Mouse (Mus musculus) adrenal gland, adult (tissue): ENCODE data around the gene Lrp4.

Source experiments
- DNase-seq, 2 experiments: peaks; one replicate each; pipeline ENCODE4 v3.0.0; 2022 to 2023; ENCODE audit warnings: low spot score in 1 of 2; ENCODE audit not compliant: inconsistent age in 2 of 2

The Lrp4 gene

GRCm38 (mm10) chr2:91457259-91457655 lies at the start of gene Lrp4:
Gene Lrp4 (plus strand): TSS chr2:91457511.
- peak; percentile 60 to 84 for DNase-seq

- DNase-seq: no peak
Observed at GRCm38 (mm10) chr2:91408031-91408430, 49.3 kb upstream of the Lrp4 start.

DNA sequence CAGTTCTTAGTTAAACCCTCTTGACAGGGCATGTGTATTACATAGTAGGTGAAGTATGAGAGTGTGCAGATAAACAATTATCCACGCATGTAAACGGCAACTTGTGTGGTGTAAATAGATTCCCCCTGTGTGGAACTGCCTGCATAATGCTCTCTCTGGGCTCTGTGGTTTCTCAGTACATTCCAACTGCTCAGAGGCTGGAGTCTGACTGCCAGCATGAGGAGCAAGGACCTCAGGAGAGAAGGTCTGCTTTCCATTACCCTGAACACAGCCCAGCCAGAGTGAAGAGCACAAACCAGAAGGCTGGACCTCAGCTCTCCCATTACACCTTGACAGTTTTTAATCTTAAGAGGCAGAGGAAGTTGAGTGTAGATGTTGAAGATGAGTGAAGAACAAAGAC lies 45.8 kb upstream of the Lrp4 start:
- DNase-seq: no peak

- peak; percentile 15 to 43 for DNase-seq
Observed at GRCm38 (mm10) chr2:91412361-91412760, 45.0 kb upstream of the Lrp4 start.

DNA sequence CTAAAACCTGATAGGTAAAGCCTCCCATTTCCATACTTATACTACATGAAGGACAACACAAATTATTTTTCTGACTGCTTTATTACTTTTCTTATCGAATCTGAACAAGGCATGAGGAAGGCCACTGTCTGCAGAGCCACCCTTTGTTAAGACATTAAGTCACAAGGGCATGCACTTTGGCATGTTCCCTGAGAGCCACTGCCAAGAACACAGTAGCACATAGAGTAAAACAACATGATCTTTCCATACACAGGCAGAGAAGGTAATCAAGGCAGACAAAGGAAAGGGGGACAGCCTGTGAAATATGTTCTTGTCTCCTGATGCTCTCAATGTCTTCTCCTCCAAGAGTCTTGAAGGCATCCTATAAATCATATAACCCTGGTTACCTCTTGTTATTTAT lies 43.5 kb upstream of the Lrp4 start:
- DNase-seq: peak; percentile 14 to 65

DNA sequence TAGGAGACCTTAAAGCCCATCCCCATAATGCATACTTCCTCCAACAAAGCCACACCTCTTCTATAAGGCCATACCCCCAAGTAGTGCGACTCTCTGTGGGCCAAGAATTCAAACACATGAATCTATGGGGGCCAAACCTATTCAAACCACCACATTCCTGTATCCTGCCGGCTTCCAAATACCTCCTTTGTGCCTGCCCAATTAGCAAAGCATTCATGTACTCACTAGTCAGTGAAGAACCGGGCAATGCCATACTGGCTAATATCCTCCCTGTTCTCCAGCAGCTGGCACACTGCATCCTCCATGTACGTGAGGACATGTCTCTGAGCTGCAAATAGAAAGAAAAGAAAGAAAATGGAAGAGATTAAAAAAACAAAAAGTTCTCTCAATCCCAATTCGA lies 35.7 kb upstream of the Lrp4 start:
- DNase-seq: no peak

DNA sequence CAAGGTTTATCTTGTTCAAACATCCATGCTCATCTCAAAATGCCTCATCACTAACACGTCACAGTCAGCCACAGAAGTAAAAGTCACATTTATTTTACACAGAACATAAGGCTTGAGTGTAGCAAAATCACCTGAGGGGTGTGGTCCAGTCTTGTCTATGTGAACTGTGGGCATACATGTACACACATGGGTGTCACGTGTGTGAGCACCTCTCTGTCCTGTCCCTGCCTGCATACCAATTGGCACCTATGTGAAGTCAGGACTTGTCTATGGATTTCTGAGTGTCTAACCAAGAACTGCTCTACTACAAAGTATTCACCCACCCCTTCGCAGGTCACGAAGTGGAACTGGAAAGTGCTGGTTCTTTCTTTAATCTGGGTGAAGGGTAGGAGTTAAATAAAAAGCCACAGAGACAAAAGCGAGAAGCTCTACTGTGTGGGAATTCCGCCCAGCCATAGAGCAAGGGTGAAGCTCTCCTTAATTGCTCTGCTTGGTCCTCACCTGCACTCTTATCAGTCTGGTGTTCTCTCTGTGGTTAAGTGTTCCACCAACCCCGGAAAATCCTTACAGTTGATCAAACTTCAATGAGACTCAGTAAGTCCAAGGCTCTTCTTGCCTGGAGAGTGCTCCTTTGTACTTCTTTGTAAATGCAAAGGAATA lies 33.1 kb upstream of the Lrp4 start:
- no peak for DNase-seq

- peak in 1 of 2 experiments; percentile 14 for DNase-seq
Observed at GRCm38 (mm10) chr2:91426321-91426720, 31.0 kb upstream of the Lrp4 start.

- no peak for DNase-seq
Observed at GRCm38 (mm10) chr2:91429146-91429545, 28.2 kb upstream of the Lrp4 start.

DNA sequence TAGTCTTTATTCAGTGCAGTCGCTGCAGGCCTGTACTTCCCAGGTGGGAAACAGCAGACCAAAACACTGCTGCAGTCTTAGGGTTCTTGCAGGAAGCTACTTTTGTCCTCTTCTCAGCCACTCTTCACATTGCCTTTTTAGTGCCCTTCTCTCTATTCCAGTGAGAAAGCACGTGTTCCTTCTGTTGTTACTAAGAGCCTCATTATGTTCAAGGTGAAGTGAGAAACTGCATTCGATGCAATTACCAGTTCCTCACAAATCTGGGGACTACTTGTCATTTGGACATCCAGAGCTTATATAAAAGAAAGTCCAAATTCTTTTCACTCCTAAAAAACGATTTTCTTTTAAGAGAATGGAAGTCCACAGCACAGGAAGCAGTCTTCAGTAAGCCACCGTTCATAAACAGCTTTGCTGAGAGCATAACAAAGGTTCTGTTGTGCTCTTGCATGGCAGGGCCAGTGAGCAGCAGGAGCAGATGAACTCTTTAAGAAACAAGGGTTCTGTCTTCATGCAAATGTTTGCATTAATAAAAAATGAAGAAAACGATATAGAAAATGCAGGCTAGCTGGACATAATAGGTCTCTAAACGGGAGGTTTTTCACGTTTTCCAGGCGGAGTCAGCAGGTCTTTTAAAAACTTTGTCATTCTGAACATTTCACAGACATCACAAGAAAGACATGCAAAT lies 27.3 kb upstream of the Lrp4 start:
- DNase-seq: no peak

- DNase-seq: no peak
Observed at GRCm38 (mm10) chr2:91430600-91430919, 26.8 kb upstream of the Lrp4 start.

DNA sequence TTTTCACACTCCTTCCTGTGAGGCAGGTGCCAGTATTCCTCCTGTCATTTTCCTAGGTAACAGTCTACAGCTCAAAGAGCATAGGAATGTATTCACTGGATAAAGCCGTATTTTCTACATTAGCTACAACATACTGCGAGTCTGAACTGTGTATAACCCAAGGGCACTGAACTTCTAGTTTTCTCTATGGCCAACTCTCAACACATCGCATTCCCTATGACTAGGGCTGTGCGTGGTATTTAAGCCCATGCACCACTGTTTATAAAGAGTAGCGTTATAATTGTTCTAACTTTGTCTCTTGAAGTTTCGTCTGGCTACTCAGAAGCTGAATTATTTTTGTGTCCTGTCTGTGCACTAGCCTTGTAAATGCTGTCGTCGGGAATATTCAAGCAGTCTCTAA lies 20.6 kb upstream of the Lrp4 start:
- DNase-seq: no peak

DNA sequence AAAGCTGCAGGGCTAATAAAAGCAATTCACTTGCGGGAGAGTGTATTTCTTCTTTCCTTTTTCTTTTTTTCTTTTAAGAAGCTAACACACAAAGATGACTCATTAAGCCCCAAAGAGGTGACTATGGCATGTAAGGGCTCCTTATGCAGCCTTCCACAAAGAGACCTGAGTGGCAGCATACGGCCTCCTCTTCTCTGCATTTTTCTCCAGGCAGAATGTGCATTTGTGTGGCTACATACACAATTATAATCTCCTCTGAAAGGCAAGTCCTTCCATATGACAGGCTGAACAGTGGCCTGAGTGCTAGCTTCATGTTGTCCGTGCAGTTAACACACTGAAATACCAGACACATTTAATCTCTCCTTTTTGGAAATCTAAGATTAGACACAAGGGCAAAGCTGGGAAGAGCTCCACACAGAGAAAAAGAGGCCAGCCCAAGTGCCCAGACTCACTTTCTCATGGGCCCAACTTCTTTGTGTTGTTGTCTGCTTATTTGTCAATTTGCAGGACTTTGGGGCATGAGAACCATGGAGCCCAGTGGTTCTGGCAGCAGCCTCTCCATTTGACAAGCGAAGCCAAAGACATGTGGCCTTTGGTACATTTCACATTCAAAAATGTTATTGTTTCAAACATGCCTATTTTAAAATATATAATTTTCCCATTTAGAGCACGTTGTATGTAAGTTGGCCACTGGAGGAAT lies 20.0 kb upstream of the Lrp4 start:
- no peak for DNase-seq

- DNase-seq: no peak
Observed at GRCm38 (mm10) chr2:91439271-91439670, 18.0 kb upstream of the Lrp4 start.

DNA sequence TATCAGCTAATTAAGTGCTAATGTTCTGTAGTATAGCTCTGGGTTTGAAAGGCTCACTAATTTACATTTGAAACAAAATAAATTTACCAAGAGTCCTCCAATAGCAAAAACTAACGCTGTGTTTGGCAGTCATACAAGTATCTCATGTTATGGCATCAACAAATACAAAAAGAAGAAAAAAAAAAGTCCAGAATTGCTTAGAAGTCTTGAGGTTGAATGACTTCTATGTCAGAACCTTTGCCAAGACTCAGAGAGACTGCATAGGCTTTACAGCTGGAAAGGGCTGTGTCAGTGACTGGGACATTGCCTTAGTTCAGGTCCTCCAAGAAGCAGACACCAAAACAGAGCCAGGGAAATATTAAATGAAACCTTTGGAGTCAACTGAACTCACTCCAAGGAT lies 17.4 kb upstream of the Lrp4 start:
- no peak for DNase-seq

GRCm38 (mm10) chr2:91440686-91441085 lies 16.6 kb upstream of the Lrp4 start:
- no peak for DNase-seq

- no peak for DNase-seq
Observed at GRCm38 (mm10) chr2:91441715-91442114, 15.6 kb upstream of the Lrp4 start.

DNA sequence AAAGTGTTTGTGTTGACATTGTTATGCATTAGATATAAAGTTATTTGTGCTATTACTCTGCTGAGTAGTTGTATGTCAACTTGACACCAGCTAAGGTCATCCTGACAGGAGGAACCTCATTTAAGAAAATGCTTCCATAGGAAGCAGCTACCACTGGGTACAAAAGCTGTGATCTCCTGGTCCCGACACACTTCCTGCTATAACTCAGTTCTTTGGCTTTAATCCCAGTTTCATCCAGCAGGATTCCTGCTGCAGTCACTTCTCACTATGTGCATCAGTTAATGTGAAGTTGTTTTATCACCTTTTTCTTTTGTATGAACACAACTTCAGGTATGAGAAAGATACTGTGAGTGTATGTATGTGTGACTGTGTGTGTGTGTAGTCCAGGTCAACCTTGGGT lies 15.1 kb upstream of the Lrp4 start:
- DNase-seq: no peak

DNA sequence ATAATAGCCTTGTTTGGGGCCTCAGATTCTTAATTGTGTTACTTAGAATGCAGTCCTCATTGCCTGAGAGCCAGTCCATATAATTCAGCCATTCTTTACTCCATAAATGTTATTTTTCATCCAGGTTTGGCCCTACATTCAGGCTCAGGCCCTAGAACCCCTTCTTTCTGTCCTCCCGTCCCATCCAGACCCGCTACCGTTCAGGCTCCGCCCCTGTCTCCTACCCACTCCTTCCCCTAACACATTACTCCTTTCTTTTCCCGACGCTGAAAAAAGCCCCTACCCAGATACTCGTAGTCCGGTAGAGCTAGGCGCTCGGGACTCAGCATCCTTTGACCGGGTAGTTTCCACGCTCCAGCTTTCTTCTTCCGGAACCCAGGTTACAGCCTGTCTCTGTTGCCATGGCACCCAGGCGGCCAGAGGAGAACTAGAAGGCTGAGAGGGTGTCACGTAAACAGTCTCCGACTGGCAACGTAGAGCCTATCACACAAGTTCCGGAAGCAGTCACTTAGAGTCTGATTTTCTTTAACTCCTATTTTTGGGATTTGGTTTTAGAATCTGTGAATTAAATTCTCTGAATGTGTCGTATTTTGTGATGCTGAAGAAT lies 12.9 kb upstream of the Lrp4 start, which contains the start of gene 1110051M20Rik:
1110051M20Rik (minus strand) TSS at position 419 of the 607 bp plus-strand sequence.
- DNase-seq: peak; percentile 87 to 94

- peak in 1 of 2 experiments; percentile 62 for DNase-seq
Observed at GRCm38 (mm10) chr2:91449662-91450061, 7.6 kb upstream of the Lrp4 start.

DNA sequence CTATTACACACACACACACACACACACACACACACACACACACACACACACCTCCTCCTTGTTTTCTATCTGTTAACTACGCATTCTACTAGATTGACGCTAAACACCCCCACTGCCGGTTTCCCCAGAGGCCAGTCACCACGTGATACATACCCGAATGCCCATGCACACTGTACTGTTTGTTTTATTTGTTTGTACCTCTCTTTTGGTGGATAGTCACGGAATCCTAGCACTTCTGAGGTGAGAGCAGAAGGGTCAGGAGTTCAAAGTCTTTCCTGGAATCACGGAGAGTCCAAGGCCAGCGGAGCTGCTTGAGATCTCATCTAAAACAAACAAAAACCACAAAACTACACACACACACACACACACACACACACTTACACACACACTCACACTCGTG lies 7.0 kb upstream of the Lrp4 start:
- DNase-seq: no peak

DNA sequence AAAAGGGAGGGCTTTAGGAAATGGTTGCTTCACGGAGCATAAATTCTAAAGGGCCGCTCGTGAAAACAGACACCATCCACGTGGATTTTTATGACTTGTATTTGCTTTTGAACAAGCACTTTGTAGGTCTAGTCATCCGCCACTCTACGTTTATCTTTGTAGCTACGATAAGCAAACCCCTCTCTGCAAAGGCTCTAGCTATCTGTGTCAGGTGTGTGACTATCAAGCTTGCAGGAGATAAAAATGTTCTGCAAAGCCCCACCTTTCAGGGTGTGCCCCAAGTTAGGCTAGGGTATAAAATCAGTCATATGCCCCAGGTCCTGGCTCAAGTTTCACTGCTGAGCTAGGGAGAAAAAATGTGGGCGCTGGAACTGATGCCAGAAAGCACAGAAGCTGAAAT lies 4.7 kb upstream of the Lrp4 start:
- DNase-seq: no peak
